Mouse (Mus musculus): Measurements from ENCODE around the gene Dnajc13.

Dnajc13 gene

GRCm38 (mm10) chr9:104254408-104255180, 8.1 kb downstream of the Dnajc13 start:
- DNase-seq = peak; percentile 49

DNA sequence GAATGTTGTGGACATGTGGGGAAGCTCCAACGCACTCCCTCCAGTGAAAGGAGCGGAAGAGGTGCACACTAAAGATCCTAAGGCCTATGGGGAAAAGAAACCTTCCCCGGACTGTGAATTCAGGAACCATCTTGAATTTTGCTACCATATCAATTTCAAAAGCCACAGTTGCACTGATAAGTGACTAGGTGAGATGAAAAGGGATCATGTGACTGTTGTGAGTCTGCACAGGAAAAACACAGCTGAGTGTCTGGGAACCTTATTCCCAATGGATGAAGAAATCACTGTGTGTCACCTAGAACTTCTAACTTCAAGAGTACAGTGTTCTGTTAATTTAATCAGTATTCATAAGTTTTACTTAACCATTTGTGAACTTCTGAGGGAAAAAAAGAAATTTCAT, 10.1 kb downstream of the Dnajc13 start:
- no peak for DNase-seq

DNA sequence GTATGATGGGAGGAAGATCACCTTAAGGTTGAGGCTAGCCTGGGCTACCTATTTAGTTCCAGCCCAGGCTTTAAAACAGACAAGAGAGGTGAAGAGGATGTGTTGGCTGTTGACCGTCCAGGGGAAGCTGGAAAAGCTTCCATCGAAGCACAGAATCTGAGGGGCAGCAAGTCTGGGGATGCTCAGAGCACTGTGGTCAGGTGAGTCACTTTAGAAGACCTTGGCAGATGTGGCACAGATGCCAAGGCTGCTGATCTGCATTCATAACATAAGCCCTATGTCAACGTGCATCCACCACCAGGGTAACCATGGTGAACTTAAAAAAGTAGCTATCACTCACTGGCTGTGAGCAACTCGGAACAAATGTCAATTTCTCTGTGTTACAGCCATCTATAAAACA, 11.0 kb downstream of the Dnajc13 start:
- DNase-seq = no peak

DNA sequence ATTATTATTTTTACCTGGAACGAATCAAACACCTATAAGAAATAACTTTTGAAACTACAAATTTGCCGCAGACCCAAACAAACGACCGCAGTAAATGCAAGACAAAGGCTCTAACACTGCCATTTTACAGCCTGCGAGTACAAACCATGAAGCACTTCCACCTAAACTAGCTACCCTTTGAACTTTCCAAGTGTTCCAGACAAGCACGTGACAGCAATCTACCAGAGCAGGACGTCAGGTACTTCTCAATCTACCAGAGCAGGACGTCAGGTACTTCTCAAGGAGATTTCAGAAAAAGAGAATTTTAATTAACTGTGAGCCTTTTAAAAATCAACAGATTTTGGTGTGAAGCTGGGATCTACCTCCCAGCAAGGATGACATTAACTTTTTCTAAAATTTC, 11.6 kb downstream of the Dnajc13 start:
- peak; percentile 66 for DNase-seq

DNA sequence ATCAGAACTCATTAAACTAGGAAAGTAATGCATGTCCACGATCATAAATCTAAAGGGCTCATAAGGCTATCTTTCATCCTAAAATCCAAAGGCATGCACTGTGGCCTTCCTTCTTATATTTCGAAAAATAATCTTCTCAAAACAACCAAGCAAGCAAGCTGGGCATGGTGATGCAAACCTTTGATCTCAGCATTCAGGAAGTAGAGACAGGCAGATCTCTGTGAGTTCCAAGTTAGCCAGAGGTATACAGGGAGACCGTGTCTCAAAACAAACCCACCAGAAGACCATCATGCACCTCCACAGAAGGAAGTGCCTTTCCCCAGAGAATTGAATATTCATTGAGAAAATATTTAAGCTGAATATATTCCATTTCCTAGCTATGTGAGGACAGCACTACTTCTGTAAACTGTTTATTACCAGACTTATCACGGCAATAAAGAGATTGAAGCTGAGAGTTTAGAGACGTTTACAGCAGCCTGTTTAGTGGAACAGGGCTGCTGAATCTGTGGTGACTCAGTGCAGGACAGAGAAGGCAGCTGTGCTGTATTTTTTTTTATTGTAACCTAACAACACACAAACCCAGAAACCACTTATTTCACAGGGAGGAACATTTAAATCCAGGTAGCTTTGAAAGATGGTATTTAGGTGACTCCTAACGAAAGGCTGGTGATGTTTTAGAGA, 15.3 kb downstream of the Dnajc13 start:
- no peak for DNase-seq

GRCm38 (mm10) chr9:104243799-104244466, 18.8 kb downstream of the Dnajc13 start:
- no peak for DNase-seq

GRCm38 (mm10) chr9:104240146-104240545, 22.6 kb downstream of the Dnajc13 start:
- DNase-seq = no peak

GRCm38 (mm10) chr9:104239076-104239475, 23.7 kb downstream of the Dnajc13 start:
- DNase-seq = no peak

- no peak for DNase-seq
These were observed 26.3 kb downstream of the Dnajc13 start for GRCm38 (mm10) chr9:104236256-104236930.

DNA sequence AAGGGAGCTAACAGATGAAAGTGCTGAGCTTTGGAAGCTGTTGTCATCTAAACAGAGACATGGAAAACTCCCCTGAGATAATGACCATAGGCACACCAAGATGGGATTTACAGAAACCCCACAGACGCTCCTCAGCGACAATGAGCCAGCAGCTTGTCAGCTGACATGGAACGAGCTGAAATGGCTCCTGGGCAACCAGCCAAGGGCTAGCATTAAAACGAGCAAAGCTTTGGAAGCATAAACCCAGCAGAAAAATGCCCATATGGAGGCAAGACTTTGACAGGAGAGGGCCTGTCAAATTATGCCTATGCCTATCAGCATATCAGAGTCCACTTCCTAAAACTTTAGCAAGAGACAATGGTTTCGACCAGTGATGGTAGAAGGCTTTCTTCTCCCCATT, 27.0 kb downstream of the Dnajc13 start:
- DNase-seq = peak; percentile 53

- no peak for DNase-seq
These were observed 28.9 kb downstream of the Dnajc13 start for GRCm38 (mm10) chr9:104233815-104234214.

GRCm38 (mm10) chr9:104233060-104233459, 29.7 kb downstream of the Dnajc13 start:
- DNase-seq = no peak

- no peak for DNase-seq
These were observed 30.7 kb downstream of the Dnajc13 start for GRCm38 (mm10) chr9:104232004-104232403.

DNA sequence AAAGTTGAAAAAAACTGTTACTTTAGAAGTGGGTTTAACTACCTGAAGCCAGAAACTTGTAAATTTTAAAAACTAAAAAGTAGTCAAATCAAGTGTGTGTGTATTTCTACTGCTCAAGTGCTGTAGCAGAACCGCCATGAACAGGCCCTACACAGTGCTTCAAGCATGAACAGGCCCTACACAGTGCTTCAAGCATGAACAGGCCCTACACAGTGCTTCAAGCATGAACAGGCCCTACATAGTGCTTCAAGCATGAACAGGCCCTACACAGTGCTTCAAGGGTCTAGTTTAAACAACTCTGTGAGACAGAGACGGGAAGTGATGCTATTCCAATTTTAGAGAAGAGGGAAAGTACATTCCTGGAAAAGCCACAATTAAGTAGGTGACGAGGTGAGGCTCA, 51.3 kb downstream of the Dnajc13 start:
- DNase-seq = no peak

- peak; percentile 63 for DNase-seq
These were observed 58.9 kb downstream of the Dnajc13 start for GRCm38 (mm10) chr9:104203851-104204250.

GRCm38 (mm10) chr9:104194528-104194927, 68.2 kb downstream of the Dnajc13 start:
- DNase-seq = no peak

- no peak for DNase-seq
These were observed 68.8 kb downstream of the Dnajc13 start for GRCm38 (mm10) chr9:104193900-104194299.

GRCm38 (mm10) chr9:104193327-104193726, 69.4 kb downstream of the Dnajc13 start:
- DNase-seq = no peak

DNA sequence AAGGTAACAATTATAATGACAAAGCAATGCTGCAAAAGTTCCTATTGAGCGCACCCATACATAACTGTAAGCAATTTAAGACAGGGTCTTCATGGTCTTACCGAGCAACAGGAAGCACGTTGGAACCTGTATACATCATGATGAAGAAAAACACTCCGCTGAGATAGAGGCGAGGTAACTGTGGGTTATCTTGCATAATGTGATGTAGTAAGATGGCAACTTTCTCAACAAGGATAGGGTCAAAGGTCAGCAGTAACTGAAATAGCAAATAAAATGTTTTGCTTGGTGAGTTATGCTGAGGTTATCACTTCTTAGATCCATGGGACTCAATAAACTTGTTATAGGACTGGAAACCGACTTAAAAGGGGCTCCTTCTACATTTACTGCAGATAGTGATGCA, 70.2 kb downstream of the Dnajc13 start:
- no peak for DNase-seq

DNA sequence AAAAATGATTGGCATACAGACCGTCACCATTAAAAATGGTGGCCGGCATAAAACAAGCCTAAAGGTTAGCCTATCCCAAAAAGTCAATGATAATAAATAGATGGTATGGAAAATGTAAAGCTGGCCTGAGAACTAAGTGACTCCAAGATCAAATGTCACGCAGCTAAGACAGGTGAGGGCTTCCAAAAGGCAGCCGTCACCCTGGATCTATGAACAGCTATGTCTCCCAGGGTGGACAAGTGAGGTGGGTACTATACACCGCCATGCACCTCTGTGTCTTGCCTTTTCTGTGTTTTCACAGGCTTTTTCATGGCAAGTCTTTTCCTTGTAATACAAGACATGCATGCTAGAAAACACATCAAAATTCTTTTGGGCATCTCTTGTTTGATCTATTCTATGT, 73.1 kb downstream of the Dnajc13 start:
- no peak for DNase-seq

DNA sequence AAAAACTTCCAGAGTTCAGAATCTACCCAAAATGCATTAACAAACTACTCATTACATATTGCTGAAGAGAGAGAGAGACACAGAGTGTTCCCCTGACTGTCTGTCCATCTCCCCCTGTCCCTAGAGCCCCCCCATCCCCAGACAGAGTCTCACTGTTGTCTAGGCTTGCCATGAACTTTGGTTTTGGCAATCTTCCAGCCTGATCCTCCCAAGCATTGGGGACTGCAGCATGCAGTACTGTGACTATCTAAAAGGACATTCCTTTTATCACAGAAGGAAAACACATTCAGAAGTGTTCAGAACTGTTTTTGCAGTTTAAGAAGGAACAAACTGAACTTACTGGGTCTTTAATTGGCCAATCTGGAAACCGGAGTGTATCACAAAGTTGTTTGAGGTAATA, 74.0 kb downstream of the Dnajc13 start:
- DNase-seq = no peak

DNA sequence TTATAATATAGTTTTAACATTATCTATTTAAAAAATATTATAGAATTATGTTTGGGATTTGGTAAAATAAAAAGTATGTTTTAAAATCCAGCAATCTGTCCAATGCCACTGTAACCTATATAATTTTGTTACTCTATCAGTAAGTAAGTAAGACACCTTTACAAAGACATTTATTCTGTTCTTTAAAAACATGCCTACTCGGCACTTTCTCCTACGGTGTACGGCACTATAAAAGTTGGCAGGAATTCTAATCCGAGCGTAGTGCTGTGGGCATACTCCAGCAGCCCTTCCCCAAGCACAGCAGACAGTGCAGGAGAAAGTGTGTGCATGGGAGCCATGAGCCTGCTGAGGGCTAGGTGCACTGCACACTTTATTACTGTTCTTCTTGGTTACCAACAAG, 75.7 kb downstream of the Dnajc13 start:
- no peak for DNase-seq

DNA sequence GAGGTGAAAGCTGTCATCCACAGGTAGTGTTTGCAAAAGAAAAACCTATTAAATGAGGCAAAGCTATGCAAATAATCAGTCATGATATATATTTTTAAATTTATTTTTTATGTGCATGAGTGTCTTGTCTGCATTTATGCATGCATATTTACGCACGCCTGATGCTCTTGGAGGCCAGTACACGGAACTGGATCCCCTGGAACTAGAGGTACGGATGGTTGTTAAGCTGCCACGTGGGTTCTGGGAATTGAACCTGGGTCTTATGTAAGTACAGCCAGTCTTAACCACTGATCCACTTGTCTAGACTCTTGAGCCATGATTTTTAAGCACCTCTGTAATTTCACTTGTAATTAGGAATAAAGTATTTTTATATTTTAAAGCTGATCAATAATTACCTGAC, 79.5 kb downstream of the Dnajc13 start:
- DNase-seq = no peak
